Mouse (Mus musculus): Measurements from ENCODE around the gene Olfr155. TPM values are rescaled to one million over a fixed set of nuclear protein-coding genes. Genes with fewer than 3 reads are reported as not detected.

Olfr155 gene
- total and polyA plus RNA-seq, 3 experiments: not detected

GRCm38 (mm10) chr4:43903690-43904089 lies 52.3 kb downstream of the Olfr155 start:
- Histone ChIP-seq H3K9ac (ENCODE audit: low read depth, low read length) (no peak overlapping the region), H3K4me3 (no peak overlapping the region), H3K79me2 (replicated peaks; ENCODE audit: control insufficient read depth, insufficient read depth, low read length) (no peaks in the 10 kb centered on the region), H3K27ac (no peak overlapping the region), H3K36me3 (ENCODE audit: control insufficient read depth, insufficient read depth, low read length) (no peaks in the 10 kb centered on the region), H3K27me3 (ENCODE audit: control insufficient read depth, insufficient read depth, low read length) (no peaks in the 10 kb centered on the region), H3K4me1 (ENCODE audit: control insufficient read depth, insufficient read depth, low read length) (0 out of 2 replicates have a peak, but pooled peaks cover 1% of the 10 kb centered on the region)
- intact Hi-C loops (cut with DNase I): no loop called here
- DNase-seq: no peak
- 50% methylated on average over 7 of the region's 7 CpGs for WGBS
- TF ChIP-seq CTCF (IDR thresholded peaks at IDR 0.05): no peak
- TF ChIP-seq POLR2A (IDR thresholded peaks at IDR 0.05; ENCODE audit: insufficient read depth, low read depth, low read length): no peak
- no peak for TF ChIP-seq EP300 (IDR thresholded peaks at IDR 0.05; ENCODE audit: insufficient read depth, low read depth, low read length)

DNA sequence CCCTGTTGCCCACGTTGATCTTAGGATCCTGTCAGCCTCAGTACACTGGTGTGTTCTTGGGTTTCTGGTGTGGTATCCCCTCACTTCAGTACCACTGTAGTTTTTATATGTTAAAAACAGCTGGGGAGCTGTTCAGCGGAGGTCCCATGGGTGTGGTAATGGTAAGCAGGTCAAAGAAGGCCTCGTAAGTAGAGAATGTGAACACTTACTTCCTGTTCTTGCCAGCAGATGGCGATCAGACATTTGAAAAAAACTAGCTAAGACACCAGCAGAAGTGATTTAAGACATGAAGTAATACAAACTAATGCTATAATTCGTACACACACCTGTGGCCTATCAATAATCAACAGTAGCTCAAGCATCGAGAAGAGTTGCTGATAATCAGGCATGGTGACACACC lies 55.1 kb downstream of the Olfr155 start:
- 18% methylated on average over 6 of the region's 6 CpGs for WGBS

More for the DNA sequence above, 55.1 kb downstream of the Olfr155 start:
- H3K27ac ChIP-seq: no peak overlapping the region
- H3K36me3 ChIP-seq (ENCODE audit: control insufficient read depth, insufficient read depth, low read length): no peaks in the 10 kb centered on the region
- no peak overlapping the region for H3K4me3 ChIP-seq
- no peaks in the 10 kb centered on the region for H3K79me2 ChIP-seq (replicated peaks; ENCODE audit: control insufficient read depth, insufficient read depth, low read length)
- H3K4me1 ChIP-seq (ENCODE audit: control insufficient read depth, insufficient read depth, low read length): 0 out of 2 replicates have a peak, but pooled peaks cover 1% of the 10 kb centered on the region
- no peaks in the 10 kb centered on the region for H3K27me3 ChIP-seq (ENCODE audit: control insufficient read depth, insufficient read depth, low read length)
- DNase-seq: peak in 1 of 2 experiments; percentile 30
- TF ChIP-seq CTCF (IDR thresholded peaks at IDR 0.05) (peak; percentile 81), POLR2A (IDR thresholded peaks at IDR 0.05; ENCODE audit: insufficient read depth, low read depth, low read length) (no peak), EP300 (IDR thresholded peaks at IDR 0.05; ENCODE audit: insufficient read depth, low read depth, low read length) (no peak)
- no peak overlapping the region for H3K9ac ChIP-seq (ENCODE audit: low read depth, low read length)
- intact Hi-C loops (cut with DNase I): loop anchor here (1.0 to 5.0 kb wide), 2 partner anchors 76 to 216 kb away; no protein-coding TSS in a partner anchor

Other genes with a start within 250 kb of the Olfr155 start
- 10 to 100 TPM; 35.9 to 43.4 TPM for gene Npr2, start 219.6 kb upstream of the Olfr155 start, total RNA-seq (2021)
- gene Npr2, start 219.6 kb upstream of the Olfr155 start, polyA plus RNA-seq (2012; rRNA removed): 57.0 and 63.0 TPM in 2 replicates
- under 1 TPM in 1 of 2 experiments, not detected in 1; 0.29 TPM for gene Spag8, start 198.0 kb upstream of the Olfr155 start, total RNA-seq (2021)
- 0.44 and 2.0 TPM in 2 replicates for gene Spag8, start 198.0 kb upstream of the Olfr155 start, polyA plus RNA-seq (2012; rRNA removed)
- gene Hint2, start 195.1 kb upstream of the Olfr155 start, total RNA-seq (2021): 100 to 1,000 TPM; 143 to 155 TPM
- 165 and 201 TPM in 2 replicates for gene Hint2, start 195.1 kb upstream of the Olfr155 start, polyA plus RNA-seq (2012; rRNA removed)
- 10 to 100 TPM; 17.9 to 18.2 TPM for gene Tmem8b, start 182.6 kb upstream of the Olfr155 start, total RNA-seq (2021)
- 21.1 and 22.2 TPM in 2 replicates for gene Tmem8b, start 182.6 kb upstream of the Olfr155 start, polyA plus RNA-seq (2012; rRNA removed)
- under 1 TPM; 0.16 to 0.43 TPM for gene Fam221b, start 182.4 kb upstream of the Olfr155 start, total RNA-seq (2021)
- gene Fam221b, start 182.4 kb upstream of the Olfr155 start, polyA plus RNA-seq (2012; rRNA removed): 0.18 and 0.35 TPM in 2 replicates
- not detected for gene Olfr70, start 150.8 kb upstream of the Olfr155 start, total RNA-seq (2021)
- not detected in 2 replicates for gene Olfr70, start 150.8 kb upstream of the Olfr155 start, polyA plus RNA-seq (2012; rRNA removed)
- not detected for gene Olfr71, start 141.3 kb upstream of the Olfr155 start, total RNA-seq (2021)
- gene Olfr71, start 141.3 kb upstream of the Olfr155 start, polyA plus RNA-seq (2012; rRNA removed): not detected in 2 replicates
- 1 to 10 TPM; 4.0 to 4.7 TPM for gene Hrct1, start 124.4 kb upstream of the Olfr155 start, total RNA-seq (2021)
- 8.8 and 10.7 TPM in 2 replicates for gene Hrct1, start 124.4 kb upstream of the Olfr155 start, polyA plus RNA-seq (2012; rRNA removed)
- 1 to 10 TPM; 4.4 to 4.8 TPM for gene Spaar, start 121.5 kb upstream of the Olfr155 start, total RNA-seq (2021)
- 5.2 and 7.8 TPM in 2 replicates for gene Spaar, start 121.5 kb upstream of the Olfr155 start, polyA plus RNA-seq (2012; rRNA removed)
- not detected for gene Olfr159, start 80.6 kb upstream of the Olfr155 start, total RNA-seq (2021)
- gene Olfr159, start 80.6 kb upstream of the Olfr155 start, polyA plus RNA-seq (2012; rRNA removed): not detected in 2 replicates
- gene Olfr156, start 27.7 kb upstream of the Olfr155 start, total RNA-seq (2021): not detected
- not detected in 2 replicates for gene Olfr156, start 27.7 kb upstream of the Olfr155 start, polyA plus RNA-seq (2012; rRNA removed)
- gene Olfr157, start 11.4 kb upstream of the Olfr155 start, total RNA-seq (2021): not detected
- gene Olfr157, start 11.4 kb upstream of the Olfr155 start, polyA plus RNA-seq (2012; rRNA removed): not detected in 2 replicates
- 1 to 10 TPM; 5.4 to 5.6 TPM for gene Reck, start 24.0 kb downstream of the Olfr155 start, total RNA-seq (2021)
- gene Reck, start 24.0 kb downstream of the Olfr155 start, polyA plus RNA-seq (2012; rRNA removed): 6.4 and 9.0 TPM in 2 replicates
- gene Glipr2, start 105.8 kb downstream of the Olfr155 start, total RNA-seq (2021): 1 to 10 TPM; 2.1 to 5.3 TPM
- 5.2 and 6.9 TPM in 2 replicates for gene Glipr2, start 105.8 kb downstream of the Olfr155 start, polyA plus RNA-seq (2012; rRNA removed)
- gene Ccin, start 131.9 kb downstream of the Olfr155 start, total RNA-seq (2021): not detected
- 0.15 and 0.16 TPM in 2 replicates for gene Ccin, start 131.9 kb downstream of the Olfr155 start, polyA plus RNA-seq (2012; rRNA removed)
- gene Clta, start 152.9 kb downstream of the Olfr155 start, total RNA-seq (2021): 10 to 100 TPM; 75.8 to 78.6 TPM
- gene Clta, start 152.9 kb downstream of the Olfr155 start, polyA plus RNA-seq (2012; rRNA removed): 64.6 and 68.4 TPM in 2 replicates
- gene Gne, start 232.6 kb downstream of the Olfr155 start, total RNA-seq (2021): 10 to 100 TPM; 24.5 to 27.7 TPM
- gene Gne, start 232.6 kb downstream of the Olfr155 start, polyA plus RNA-seq (2012; rRNA removed): 12.9 and 17.8 TPM in 2 replicates

Measured in heart, adult 2 months (tissue).